Mouse (Mus musculus) stomach, postnatal 0 days (tissue): ENCODE results near the gene 2610301B20Rik. TPM values are rescaled to one million over a fixed set of nuclear protein-coding genes. Genes with fewer than 3 reads are reported as not detected.

Experiments used
- ATAC-seq: fragments of 200-750 bp; cut with Nextera tagmentation; 2 replicates; pipeline ENCODE4 v1.8.0; 2017; ENCODE audit not compliant: low FRiP score, low TSS enrichment
- DNase-seq: peaks from one replicate; pipeline ENCODE4 v3.0.0-alpha.2; 2016; ENCODE audit warnings: low spot score
- H3K27ac ChIP-seq: fragments of 300-500 bp; sonication (generic); replicated peaks from 2 replicates; pipeline ENCODE4 v1.5.1; 2014; ENCODE audit warnings: mild to moderate bottlenecking, control low read depth
- H3K27me3 ChIP-seq: fragments of 300-500 bp; sonication (generic); 2 replicates; pipeline ENCODE4 v1.6.1; 2014; ENCODE audit warnings: low read length; ENCODE audit not compliant: control insufficient read depth, insufficient read depth
- H3K36me3 ChIP-seq: fragments of 300-500 bp; sonication (generic); 2 replicates; pipeline ENCODE4 v1.6.1; 2014; ENCODE audit warnings: low read length, mixed read lengths; ENCODE audit not compliant: control insufficient read depth, insufficient read depth
- H3K4me1 ChIP-seq: fragments of 300-500 bp; sonication (generic); replicated peaks from 2 replicates; pipeline ENCODE4 v1.6.1; 2014; ENCODE audit warnings: antibody characterized with exemption; ENCODE audit not compliant: control insufficient read depth, insufficient read depth
- H3K4me2 ChIP-seq: fragments of 300-500 bp; sonication (generic); replicated peaks from 2 replicates; pipeline ENCODE4 v1.6.1; 2014; ENCODE audit warnings: low read depth, mild to moderate bottlenecking, control low read depth, moderate library complexity
- H3K4me3 ChIP-seq: fragments of 300-500 bp; sonication (generic); 2 replicates; pipeline ENCODE4 v1.5.1; 2014; ENCODE audit warnings: low read depth, low read length, control low read depth
- H3K9ac ChIP-seq: fragments of 300-500 bp; sonication (generic); 2 replicates; pipeline ENCODE4 v1.6.1; 2014; ENCODE audit warnings: mild to moderate bottlenecking, low read length, control low read depth, mixed read lengths
- H3K9me3 ChIP-seq: fragments of 300-500 bp; sonication (generic); 2 replicates; pipeline ENCODE4 v1.6.1; 2016; ENCODE audit warnings: low read length; ENCODE audit not compliant: control insufficient read depth
- CTCF ChIP-seq: IDR thresholded peaks from 2 replicates; pipeline ENCODE4 v1.5.1; 2016; ENCODE audit warnings: antibody characterized with exemption, low read depth, mild to moderate bottlenecking, moderate library complexity
- EP300 ChIP-seq: optimal IDR thresholded peaks from 2 replicates; pipeline ENCODE3; 2016; ENCODE audit warnings: antibody characterized with exemption
- WGBS: fragments of 180-500 bp; shearing (Covaris S2); extraction: QIAGEN DNeasy Blood & Tissue Kit; methylation state at CpG from one replicate; pipeline ENCODE4 v1.1.7; 2014; 5-methylcytosine and 5-hydroxymethylcytosine counted together
- polyA plus RNA-seq: library from polyadenylated mRNA; unstranded; fragments of >200 nt; fragmentation: Nextera tagmentation; extraction: Ambion mirVana; gene quantifications from 2 replicates; pipeline ENCODE4 v1.2.1, GENCODE M21; 2015

The 2610301B20Rik gene
- polyA plus RNA-seq, 1 experiment from 2014 or later = 14.2 TPM

- DNase-seq (no peak), ATAC-seq (peak; percentile 40)
- Histone ChIP-seq H3K4me2 (peak overlapping the region; percentile 58), H3K36me3 (no peaks in the 10 kb centered on the region), H3K9ac (peak overlapping the region; percentile 5), H3K4me3 (peak overlapping the region; percentile 92), H3K4me1 (no peaks in the 10 kb centered on the region), H3K27ac (peak overlapping the region; percentile 99), H3K9me3 (no peaks in the 10 kb centered on the region), H3K27me3 (no peaks in the 10 kb centered on the region)
- 1% methylated on average over 7 of the region's 8 CpGs for WGBS
- TF ChIP-seq CTCF (no peak), EP300 (no peak)
These were observed 764 bp upstream of the 2610301B20Rik start for GRCm38 (mm10) chr4:10873549-10873919.

- Histone ChIP-seq H3K27ac (peak overlapping the region; percentile 99), H3K9me3 (no peaks in the 10 kb centered on the region), H3K9ac (peak overlapping the region; percentile 92), H3K4me2 (peak overlapping the region; percentile 73), H3K27me3 (no peaks in the 10 kb centered on the region), H3K4me1 (no peaks in the 10 kb centered on the region), H3K4me3 (peak overlapping the region; percentile 92), H3K36me3 (no peaks in the 10 kb centered on the region)
- no peak for TF ChIP-seq EP300
- TF ChIP-seq CTCF = no peak
- WGBS = under 1% methylated on average over 37 of the region's 37 CpGs
- ATAC-seq (peak; percentile 84), DNase-seq (peak; percentile 65)
These were observed 422 bp downstream of the 2610301B20Rik start for GRCm38 (mm10) chr4:10874718-10875121.

- H3K9ac ChIP-seq = no peak overlapping the region
These were observed 1.1 kb downstream of the 2610301B20Rik start for GRCm38 (mm10) chr4:10875407-10875806.

GRCm38 (mm10) chr4:10877057-10877456 is 2.8 kb downstream of the 2610301B20Rik start:
- H3K9ac ChIP-seq = no peak overlapping the region
- H3K4me3 ChIP-seq = no peak overlapping the region
- DNase-seq (no peak), ATAC-seq (no peak)
- no peak overlapping the region for H3K4me2 ChIP-seq
- no peaks in the 10 kb centered on the region for H3K36me3 ChIP-seq
- H3K4me1 ChIP-seq = no peaks in the 10 kb centered on the region
- 97% methylated on average over 1 of the region's 1 CpGs for WGBS
- no peak overlapping the region for H3K27ac ChIP-seq
- TF ChIP-seq CTCF = no peak
- no peak for TF ChIP-seq EP300
- H3K9me3 ChIP-seq = no peaks in the 10 kb centered on the region
- H3K27me3 ChIP-seq = no peaks in the 10 kb centered on the region

More at GRCm38 (mm10) chr4:10875407-10875806, 1.1 kb downstream of the 2610301B20Rik start:
- peak overlapping the region; percentile 92 for H3K4me3 ChIP-seq
- H3K36me3 ChIP-seq = no peaks in the 10 kb centered on the region
- H3K9me3 ChIP-seq = no peaks in the 10 kb centered on the region
- TF ChIP-seq EP300 (no peak), CTCF (no peak)
- no peaks in the 10 kb centered on the region for H3K4me1 ChIP-seq
- H3K27me3 ChIP-seq = no peaks in the 10 kb centered on the region
- peak overlapping the region; percentile 73 for H3K4me2 ChIP-seq
- ATAC-seq (no peak), DNase-seq (no peak)
- no peak overlapping the region for H3K27ac ChIP-seq

GRCm38 (mm10) chr4:10883740-10884408 is 9.6 kb downstream of the 2610301B20Rik start:
- TF ChIP-seq CTCF = no peak
- no peak for TF ChIP-seq EP300
- Histone ChIP-seq H3K9me3 (no peaks in the 10 kb centered on the region), H3K9ac (no peak overlapping the region), H3K4me1 (no peaks in the 10 kb centered on the region), H3K27me3 (no peaks in the 10 kb centered on the region), H3K27ac (no peak overlapping the region), H3K36me3 (0 out of 2 replicates have a peak, but pooled peaks cover 3% of the 10 kb centered on the region), H3K4me2 (no peak overlapping the region), H3K4me3 (no peak overlapping the region)
- ATAC-seq = no peak
- no peak for DNase-seq
- WGBS = 81% methylated on average over 8 of the region's 8 CpGs

GRCm38 (mm10) chr4:10888835-10889234 is 14.5 kb downstream of the 2610301B20Rik start:
- no peak for ATAC-seq

More at GRCm38 (mm10) chr4:10888835-10889234, 14.5 kb downstream of the 2610301B20Rik start:
- H3K27me3 ChIP-seq = no peaks in the 10 kb centered on the region
- H3K9me3 ChIP-seq = no peaks in the 10 kb centered on the region
- H3K4me3 ChIP-seq = no peak overlapping the region
- H3K4me2 ChIP-seq = no peak overlapping the region
- no peak overlapping the region for H3K9ac ChIP-seq
- H3K27ac ChIP-seq = no peak overlapping the region
- no peak for TF ChIP-seq EP300
- TF ChIP-seq CTCF = no peak
- DNase-seq = no peak
- no peaks in the 10 kb centered on the region for H3K36me3 ChIP-seq
- no peaks in the 10 kb centered on the region for H3K4me1 ChIP-seq
- 95% methylated on average over 10 of the region's 10 CpGs for WGBS
